Mouse (Mus musculus) embryonic fibroblast, embryonic 13.5 days (primary cell): ENCODE data around the gene Rbm5.

Source experiments
- CTCF ChIP-seq: IDR thresholded peaks from 2 replicates; pipeline ENCODE4 v1.5.1; 2011; ENCODE audit warnings: mild to moderate bottlenecking, control low read depth, low read length, moderate library complexity, borderline replicate concordance; ENCODE audit not compliant: insufficient read depth
- POLR2A ChIP-seq: IDR thresholded peaks from 2 replicates; pipeline ENCODE4 v1.6.1; 2011; ENCODE audit warnings: low read depth, mild to moderate bottlenecking, control low read depth, low read length, moderate library complexity

DNA sequence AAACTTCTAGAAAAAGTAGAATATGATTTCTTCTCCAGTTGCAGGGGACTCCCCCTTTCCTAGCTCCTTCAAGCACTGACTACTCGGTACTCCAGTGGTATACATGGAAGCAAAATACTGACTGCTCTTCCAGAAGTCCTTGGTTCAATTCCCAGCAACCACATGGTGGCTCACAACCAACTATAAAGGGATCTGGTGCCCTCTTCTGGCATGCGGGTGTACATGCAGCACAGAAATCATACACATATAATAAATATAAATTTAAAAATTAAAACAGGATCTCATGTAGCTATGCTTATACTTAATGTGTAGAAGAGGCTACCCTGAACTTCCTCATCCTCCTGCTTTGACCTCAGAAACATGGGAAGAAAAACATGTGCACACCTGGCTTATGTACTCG lies 24.1 kb downstream of the Rbm5 start:
- no peak for TF ChIP-seq CTCF
- no peak for TF ChIP-seq POLR2A
